Mouse (Mus musculus) kidney, adult 9 months (tissue): Measurements from ENCODE around the gene Echdc2.
"Not testable (repeated sequence)": the region's sequence is repeated elsewhere in the genome, so short reads cannot be mapped to it uniquely, and the experiment has no call there.

ENCODE experiments used
- DNase-seq: peaks from one replicate; pipeline ENCODE4 v3.0.0; 2022

The Echdc2 gene

GRCm38 (mm10) chr4:108165152-108165895, at the start of gene Echdc2:
Gene Echdc2 (plus strand): TSS chr4:108165437.
- peak; percentile 66 for DNase-seq

DNA sequence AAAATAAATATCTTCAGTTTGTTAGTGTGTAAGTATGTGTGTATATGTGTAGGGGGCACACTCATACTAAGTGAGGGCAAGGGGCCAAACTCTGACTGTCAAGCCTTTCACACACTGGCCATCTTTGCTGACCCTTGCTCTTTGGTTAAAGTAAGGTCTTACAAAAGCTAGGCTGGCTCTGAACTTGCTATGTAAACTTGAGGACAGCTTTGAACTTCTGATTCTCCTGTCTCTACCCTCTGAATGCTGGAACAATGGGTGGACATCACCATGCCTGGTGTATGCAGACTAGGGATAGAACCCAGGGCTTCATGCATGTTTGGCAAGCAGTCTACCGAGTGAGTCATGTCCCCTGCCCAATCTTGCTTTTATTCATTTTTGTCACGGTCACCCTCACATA, 48.8 kb upstream of the Echdc2 start:
- no peak for DNase-seq

GRCm38 (mm10) chr4:108117488-108117887, 47.7 kb upstream of the Echdc2 start:
- no peak for DNase-seq

- peak; percentile 88 for DNase-seq
Observed at GRCm38 (mm10) chr4:108117924-108118876, 47.0 kb upstream of the Echdc2 start.

DNA sequence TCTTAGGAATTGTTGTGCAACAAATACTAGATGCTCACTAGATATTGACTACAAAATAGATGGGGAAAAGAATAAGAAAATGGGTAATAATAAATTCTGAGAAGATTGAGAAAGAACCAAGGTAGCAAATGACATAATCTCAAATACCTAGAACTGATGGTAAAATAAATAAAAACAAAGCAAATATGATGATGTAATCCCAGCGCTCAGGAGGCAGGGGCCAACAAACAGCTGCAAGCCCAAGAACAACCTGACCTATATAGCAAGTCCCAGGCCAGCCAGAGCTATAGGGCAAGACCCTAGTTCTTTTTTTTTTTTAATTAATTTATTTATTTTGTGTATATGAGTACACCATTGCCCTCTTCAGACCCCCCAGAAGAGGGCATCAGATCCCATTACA, 41.1 kb upstream of the Echdc2 start:
- DNase-seq: no peak

- DNase-seq: no peak
Observed at GRCm38 (mm10) chr4:108126260-108126659, 39.0 kb upstream of the Echdc2 start.

GRCm38 (mm10) chr4:108127516-108127915, 37.7 kb upstream of the Echdc2 start:
- DNase-seq: peak; percentile 73

GRCm38 (mm10) chr4:108128339-108128738, 36.9 kb upstream of the Echdc2 start:
- DNase-seq: peak; percentile 67

DNA sequence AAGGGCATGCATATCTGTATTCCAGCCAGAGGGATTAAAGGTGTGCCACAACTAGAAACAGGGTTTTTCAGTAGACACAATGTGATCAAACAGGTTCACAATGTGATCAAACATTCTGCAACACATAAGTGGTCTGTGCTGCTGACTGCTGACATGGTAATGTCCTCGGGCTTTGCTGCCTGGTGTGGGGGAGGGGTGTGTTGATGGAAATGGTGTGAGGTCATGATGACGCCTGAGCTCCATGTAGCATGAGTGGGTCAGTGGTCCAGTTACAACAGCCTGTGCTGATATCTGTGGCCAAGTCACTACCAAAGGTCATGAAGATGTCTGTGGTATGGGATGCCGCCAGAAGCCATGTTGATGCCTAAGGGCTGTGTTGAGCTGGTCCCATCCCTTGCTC, 34.8 kb upstream of the Echdc2 start:
- no peak for DNase-seq

DNA sequence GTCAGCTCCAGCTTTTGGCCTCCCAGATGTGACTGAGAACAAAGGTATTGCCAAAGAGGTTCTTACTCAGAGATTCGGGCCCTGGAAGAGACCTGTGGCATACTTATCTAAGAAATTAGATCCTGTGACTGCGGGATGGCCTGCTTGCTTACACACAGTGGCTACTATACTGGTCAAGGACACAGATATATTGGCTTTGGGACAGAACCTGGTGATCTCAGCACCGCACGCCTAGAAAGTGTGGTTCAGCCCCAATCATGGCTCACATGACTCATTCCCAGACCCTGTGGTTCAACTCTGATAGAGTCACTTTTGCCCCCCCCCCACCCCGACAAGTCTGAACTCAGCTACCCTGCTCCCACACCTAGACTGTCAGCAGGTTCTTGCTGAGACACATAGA, 28.3 kb upstream of the Echdc2 start:
- no peak for DNase-seq

GRCm38 (mm10) chr4:108143178-108143577, 22.1 kb upstream of the Echdc2 start:
- not testable (repeated sequence) for DNase-seq

GRCm38 (mm10) chr4:108143778-108144177, 21.5 kb upstream of the Echdc2 start:
- DNase-seq: peak; percentile 78

- DNase-seq: peak; percentile 82
Observed at GRCm38 (mm10) chr4:108144880-108145279, 20.4 kb upstream of the Echdc2 start, which contains the start of gene Scp2. Gene Scp2 (minus strand): TSS chr4:108144998.

- DNase-seq: not testable (repeated sequence)
Observed at GRCm38 (mm10) chr4:108145554-108145953, 19.7 kb upstream of the Echdc2 start.

- DNase-seq: peak; percentile 74
Observed at GRCm38 (mm10) chr4:108155141-108155540, 10.1 kb upstream of the Echdc2 start.

DNA sequence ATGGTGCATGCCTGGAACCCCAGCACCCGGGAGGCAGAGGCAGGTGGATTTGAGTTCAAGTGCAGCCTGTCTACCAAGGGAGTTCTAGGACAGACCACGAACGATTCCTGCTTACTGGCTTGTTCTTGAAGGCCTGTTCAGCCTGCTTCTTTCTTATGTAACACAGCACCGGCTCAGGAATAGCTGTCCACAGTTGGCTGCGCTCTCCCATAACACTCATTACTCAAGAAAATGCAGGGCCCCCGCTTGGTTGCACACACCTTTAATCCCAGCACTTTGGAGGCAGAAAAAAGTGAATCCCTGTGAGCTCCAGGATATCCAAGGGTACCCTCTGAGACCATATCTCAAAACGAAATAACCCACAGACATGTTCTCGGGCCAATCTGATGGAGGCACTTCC, 3.3 kb upstream of the Echdc2 start:
- DNase-seq: peak; percentile 53

DNA sequence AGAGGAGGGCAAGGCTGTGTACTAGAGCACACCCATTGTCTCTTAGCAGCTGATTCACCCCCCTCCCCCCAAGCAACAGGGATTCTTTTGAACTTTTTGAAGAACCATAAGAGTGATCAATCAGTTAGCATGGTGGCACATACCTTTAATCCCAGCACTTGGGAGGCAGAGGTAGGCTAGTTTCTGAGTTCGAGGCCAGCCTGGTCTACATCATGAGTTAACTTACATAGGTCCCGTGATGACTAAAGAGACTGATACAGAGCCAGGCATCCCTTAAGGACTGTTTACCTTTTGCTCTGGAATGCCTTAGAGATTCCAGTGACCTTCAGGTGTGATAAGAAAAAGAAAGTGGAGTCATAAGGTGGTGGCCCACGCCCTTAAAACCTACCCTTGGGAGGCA, 1.9 kb upstream of the Echdc2 start:
- DNase-seq: no peak

DNA sequence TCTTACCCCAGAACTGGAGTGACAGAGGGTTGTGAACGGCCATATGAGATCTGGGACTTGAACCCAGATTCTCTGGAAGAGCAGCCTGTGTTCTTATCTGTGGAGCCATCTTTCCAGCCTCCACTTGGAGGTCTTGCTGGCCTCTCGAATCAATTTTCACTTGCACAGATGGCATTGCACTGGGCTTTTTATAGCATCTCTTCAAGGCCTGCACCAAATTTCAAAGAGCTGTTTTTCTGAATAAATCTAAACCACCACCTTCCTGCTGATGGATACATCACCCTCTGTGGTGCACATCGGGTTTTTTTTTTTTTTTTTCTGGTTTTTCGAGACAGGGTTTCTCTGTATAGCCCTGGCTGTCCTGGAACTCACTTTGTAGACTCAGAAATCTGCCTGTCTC, 1.6 kb downstream of the Echdc2 start:
- no peak for DNase-seq

DNA sequence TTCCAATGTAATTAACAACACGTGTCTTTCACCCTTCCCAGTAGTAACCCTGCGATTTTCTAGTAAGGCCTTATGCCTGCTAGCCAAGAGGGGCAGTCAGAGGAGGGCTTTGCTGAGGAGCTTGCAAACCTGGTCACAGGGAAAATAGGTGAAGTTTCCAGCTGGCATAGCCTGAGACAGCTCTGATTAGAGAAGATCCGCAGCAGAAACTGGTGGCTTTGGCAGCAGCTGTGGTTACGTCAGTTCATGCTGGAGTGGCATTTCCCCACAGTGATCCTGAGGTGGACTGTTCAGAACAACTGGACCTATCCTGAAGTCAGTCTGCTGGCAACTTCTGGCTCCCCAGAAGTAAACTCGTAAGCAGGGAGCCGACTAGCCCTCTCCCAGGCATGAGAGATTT, 2.8 kb downstream of the Echdc2 start:
- no peak for DNase-seq

- no peak for DNase-seq
Observed at GRCm38 (mm10) chr4:108182278-108182677, 17.0 kb downstream of the Echdc2 start.

DNA sequence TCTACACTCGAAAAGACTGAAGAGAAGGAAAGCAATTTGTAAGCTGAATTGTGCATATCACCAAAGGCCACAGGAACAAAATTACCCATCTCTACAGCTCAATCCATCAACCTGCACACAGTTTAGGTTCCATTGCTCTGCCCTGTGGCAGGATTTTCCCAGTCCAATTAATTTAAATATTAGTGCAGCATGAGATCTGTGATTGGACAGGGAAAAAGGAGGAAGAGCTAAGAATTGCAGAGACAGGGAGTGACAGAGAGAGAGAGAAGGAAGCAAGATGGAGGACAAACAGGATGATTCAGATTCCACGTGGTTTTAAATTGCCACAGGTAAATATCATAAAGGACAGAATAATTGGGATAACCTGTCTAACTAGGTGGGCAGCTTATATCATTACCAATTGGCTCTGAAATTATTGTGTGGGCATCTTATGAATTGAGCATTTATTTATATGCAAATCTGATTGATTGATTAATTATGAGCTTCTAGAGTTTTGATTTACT, 27.6 kb downstream of the Echdc2 start:
- DNase-seq: no peak

DNA sequence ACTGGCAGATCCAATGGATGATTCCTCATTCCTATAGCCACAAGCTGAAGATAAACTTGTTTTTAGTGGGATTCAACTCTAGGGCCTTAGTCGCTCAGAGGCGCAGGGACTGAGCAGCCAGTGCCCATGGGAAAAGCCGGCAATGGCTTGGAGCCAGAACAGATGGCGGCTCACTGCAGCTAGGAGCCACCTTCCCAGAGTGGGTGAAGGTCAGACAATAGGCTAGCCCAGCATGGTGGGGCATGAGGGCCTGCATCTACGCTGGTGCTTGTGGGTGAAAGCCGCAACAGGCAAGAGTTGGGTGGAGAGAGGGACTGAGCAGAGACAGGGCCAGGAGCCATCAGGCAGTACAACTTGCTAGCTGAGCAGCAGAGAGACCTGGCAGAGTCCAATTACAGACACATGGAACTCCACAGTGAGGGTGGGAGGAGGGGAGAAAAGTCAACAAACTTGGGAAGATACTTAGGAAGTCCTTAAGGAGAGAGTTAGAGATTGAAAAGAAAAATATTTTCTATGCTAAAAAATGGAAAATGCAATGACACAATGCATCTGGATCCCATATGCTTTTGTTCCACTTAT, 31.1 kb downstream of the Echdc2 start:
- DNase-seq: no peak

DNA sequence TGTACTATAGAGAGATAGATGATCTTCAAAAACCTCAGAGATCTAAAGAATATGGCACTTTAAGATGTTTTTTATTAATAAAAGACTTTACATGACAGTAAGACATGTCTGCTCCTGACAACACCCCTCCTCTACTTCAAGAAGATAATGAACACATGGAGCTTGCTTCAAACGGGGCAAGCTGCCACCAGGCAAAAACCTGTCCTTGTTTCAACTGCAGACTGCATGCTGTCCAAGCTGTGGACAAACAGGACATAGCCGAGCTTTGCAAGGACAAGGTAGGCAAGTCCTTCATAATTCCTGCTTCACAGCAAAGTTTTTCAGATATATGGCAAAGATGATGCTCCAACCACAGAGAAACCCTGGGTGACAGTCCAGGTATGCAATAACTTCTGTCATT, 34.0 kb downstream of the Echdc2 start:
- no peak for DNase-seq
